Mouse (Mus musculus) embryonic facial prominence, embryonic 15.5 days (tissue): ENCODE results near the gene Cela3b. TPM values are rescaled to one million over a fixed set of nuclear protein-coding genes. Genes with fewer than 3 reads are reported as not detected.

Experiments
- ATAC-seq: fragments of 200-750 bp; cut with Nextera tagmentation; 2 replicates; pipeline ENCODE4 v1.8.0; 2017; ENCODE audit warnings: low read depth, moderate TSS enrichment; ENCODE audit not compliant: insufficient number of reproducible peaks, low FRiP score, low TSS enrichment
- H3K27ac ChIP-seq: fragments of 300-500 bp; sonication (generic); replicated peaks from 2 replicates; pipeline ENCODE4 v1.5.1; 2015; ENCODE audit warnings: mild to moderate bottlenecking, inconsistent platforms
- H3K27me3 ChIP-seq: fragments of 300-500 bp; sonication (generic); 2 replicates; pipeline ENCODE4 v1.6.1; 2015; ENCODE audit warnings: inconsistent platforms
- H3K36me3 ChIP-seq: fragments of 300-500 bp; sonication (generic); 2 replicates; pipeline ENCODE4 v1.6.1; 2015; ENCODE audit warnings: mild to moderate bottlenecking, inconsistent platforms
- H3K4me1 ChIP-seq: fragments of 300-500 bp; sonication (generic); 2 replicates; pipeline ENCODE4 v1.6.1; 2015; ENCODE audit warnings: inconsistent platforms
- H3K4me2 ChIP-seq: fragments of 300-500 bp; sonication (generic); replicated peaks from 2 replicates; pipeline ENCODE4 v1.6.1; 2015; ENCODE audit warnings: mild to moderate bottlenecking, inconsistent platforms
- H3K4me3 ChIP-seq: fragments of 300-500 bp; sonication (generic); replicated peaks from 2 replicates; pipeline ENCODE4 v1.5.1; 2015; ENCODE audit warnings: mild to moderate bottlenecking, inconsistent platforms
- H3K9ac ChIP-seq: fragments of 300-500 bp; sonication (generic); 2 replicates; pipeline ENCODE4 v1.6.1; 2015; ENCODE audit warnings: inconsistent platforms
- H3K9me3 ChIP-seq: fragments of 300-500 bp; sonication (generic); replicated peaks from 2 replicates; pipeline ENCODE4 v1.6.1; 2016; ENCODE audit warnings: inconsistent platforms
- WGBS: fragments of 180-500 bp; shearing (Covaris S2); methylation state at CpG from one replicate; pipeline ENCODE4 v1.1.7; 2015; 5-methylcytosine and 5-hydroxymethylcytosine counted together
- polyA plus RNA-seq: library from polyadenylated mRNA; unstranded; fragments of >200 nt; fragmentation: Nextera tagmentation; extraction: Ambion mirVana; gene quantifications from 2 replicates; pipeline ENCODE4 v1.2.1, GENCODE M21; 2015

Cela3b gene
- polyA plus RNA-seq, 1 experiment from 2014 or later: not detected

GRCm38 (mm10) chr4:137409691-137410090, 20.6 kb downstream of the Cela3b start, which contains the start of gene Cela3a:
Gene Cela3a, minus strand, starts transcription at chr4:137409791.
- no peak within 1 kb of the TSS for H3K4me3 ChIP-seq
- ATAC-seq: no peak
- H3K9ac ChIP-seq: no peak within 1 kb of the TSS
- H3K4me2 ChIP-seq: no peak within 1 kb of the TSS
- H3K27ac ChIP-seq: no peak within 1 kb of the TSS
- H3K9me3 ChIP-seq: no peaks in the 10 kb centered on the region
- no peaks in the 10 kb centered on the region for H3K27me3 ChIP-seq
- WGBS: 86% methylated on average over 5 of the region's 5 CpGs
- no peaks in the 10 kb centered on the region for H3K36me3 ChIP-seq
- H3K4me1 ChIP-seq: no peaks in the 10 kb centered on the region

- Histone ChIP-seq H3K27me3 (no peaks in the 10 kb centered on the region), H3K9me3 (no peaks in the 10 kb centered on the region), H3K4me1 (no peaks in the 10 kb centered on the region), H3K9ac (no peak overlapping the region), H3K4me3 (no peak overlapping the region), H3K27ac (no peak overlapping the region), H3K36me3 (no peaks in the 10 kb centered on the region), H3K4me2 (no peak overlapping the region)
- ATAC-seq: no peak
- 94% methylated on average over 3 of the region's 3 CpGs for WGBS
Measured at GRCm38 (mm10) chr4:137405571-137405970, 24.8 kb downstream of the Cela3b start.

- no peak overlapping the region for H3K4me2 ChIP-seq
- H3K9me3 ChIP-seq: no peaks in the 10 kb centered on the region
- H3K27ac ChIP-seq: no peak overlapping the region
- WGBS: 76% methylated on average over 15 of the region's 15 CpGs
- no peaks in the 10 kb centered on the region for H3K27me3 ChIP-seq
- no peak overlapping the region for H3K4me3 ChIP-seq
- H3K36me3 ChIP-seq: no peaks in the 10 kb centered on the region
- ATAC-seq: no peak
- 0 out of 2 replicates have a peak, but pooled peaks cover 3% of the 10 kb centered on the region for H3K4me1 ChIP-seq
- no peak overlapping the region for H3K9ac ChIP-seq
Measured at GRCm38 (mm10) chr4:137396641-137397525, 33.5 kb downstream of the Cela3b start.

- ATAC-seq: no peak
- H3K4me3 ChIP-seq: no peak overlapping the region
- H3K9ac ChIP-seq: no peak overlapping the region
- H3K4me1 ChIP-seq: peaks cover 10% of the 10 kb centered on the region; the same call in 1 of the 2 replicates
- 59% methylated on average over 9 of the region's 9 CpGs for WGBS
- H3K9me3 ChIP-seq: no peaks in the 10 kb centered on the region
- H3K36me3 ChIP-seq: no peaks in the 10 kb centered on the region
- H3K4me2 ChIP-seq: no peak overlapping the region
- no peaks in the 10 kb centered on the region for H3K27me3 ChIP-seq
- H3K27ac ChIP-seq: no peak overlapping the region
Measured at GRCm38 (mm10) chr4:137393378-137394135, 36.8 kb downstream of the Cela3b start.

- H3K36me3 ChIP-seq: no peaks in the 10 kb centered on the region
- ATAC-seq: no peak
- no peak overlapping the region for H3K4me2 ChIP-seq
- no peaks in the 10 kb centered on the region for H3K27me3 ChIP-seq
- H3K27ac ChIP-seq: no peak overlapping the region
- WGBS: 83% methylated on average over 9 of the region's 9 CpGs
- H3K4me3 ChIP-seq: no peak overlapping the region
- H3K9ac ChIP-seq: no peak overlapping the region
- H3K4me1 ChIP-seq: peaks cover 10% of the 10 kb centered on the region; the same call in 1 of the 2 replicates
- H3K9me3 ChIP-seq: no peaks in the 10 kb centered on the region
Measured at GRCm38 (mm10) chr4:137392874-137393273, 37.5 kb downstream of the Cela3b start.

GRCm38 (mm10) chr4:137391287-137391686, 39.1 kb downstream of the Cela3b start:
- no peaks in the 10 kb centered on the region for H3K36me3 ChIP-seq
- no peak overlapping the region for H3K27ac ChIP-seq
- H3K27me3 ChIP-seq: no peaks in the 10 kb centered on the region
- H3K9ac ChIP-seq: no peak overlapping the region
- H3K4me3 ChIP-seq: no peak overlapping the region
- ATAC-seq: no peak
- WGBS: 89% methylated on average over 3 of the region's 3 CpGs
- H3K4me2 ChIP-seq: no peak overlapping the region
- H3K9me3 ChIP-seq: no peaks in the 10 kb centered on the region
- H3K4me1 ChIP-seq: peaks cover 12% of the 10 kb centered on the region; the same call in 1 of the 2 replicates

- Histone ChIP-seq H3K9ac (no peak overlapping the region), H3K4me2 (no peak overlapping the region), H3K27me3 (no peaks in the 10 kb centered on the region), H3K36me3 (no peaks in the 10 kb centered on the region), H3K4me1 (peaks cover 12% of the 10 kb centered on the region; the same call in 1 of the 2 replicates), H3K4me3 (no peak overlapping the region), H3K9me3 (no peaks in the 10 kb centered on the region), H3K27ac (no peak overlapping the region)
- no peak for ATAC-seq
- WGBS: 87% methylated on average over 4 of the region's 4 CpGs
Measured at GRCm38 (mm10) chr4:137390196-137390595, 40.1 kb downstream of the Cela3b start.

GRCm38 (mm10) chr4:137388983-137389382, 41.4 kb downstream of the Cela3b start:
- ATAC-seq: no peak
- 47% methylated on average over 6 of the region's 6 CpGs for WGBS
- Histone ChIP-seq H3K4me1 (peaks cover 12% of the 10 kb centered on the region; the same call in 1 of the 2 replicates), H3K36me3 (no peaks in the 10 kb centered on the region), H3K9ac (peak overlapping the region; percentile 68), H3K27ac (peak overlapping the region; percentile 93), H3K9me3 (no peaks in the 10 kb centered on the region), H3K4me2 (peak overlapping the region; percentile 51), H3K27me3 (no peaks in the 10 kb centered on the region), H3K4me3 (peak overlapping the region; percentile 76)

GRCm38 (mm10) chr4:137388059-137388794, 42.1 kb downstream of the Cela3b start:
- Histone ChIP-seq H3K27ac (peak overlapping the region; percentile 93), H3K27me3 (no peaks in the 10 kb centered on the region), H3K4me1 (peaks cover 12% of the 10 kb centered on the region; the same call in 1 of the 2 replicates), H3K36me3 (no peaks in the 10 kb centered on the region), H3K4me3 (peak overlapping the region; percentile 76), H3K9me3 (no peaks in the 10 kb centered on the region), H3K4me2 (peak overlapping the region; percentile 51), H3K9ac (peak overlapping the region; percentile 68)
- WGBS: 1% methylated on average over 46 of the region's 46 CpGs
- ATAC-seq: peak; percentile 93

- H3K36me3 ChIP-seq: no peaks in the 10 kb centered on the region
- no peaks in the 10 kb centered on the region for H3K9me3 ChIP-seq
- no peaks in the 10 kb centered on the region for H3K27me3 ChIP-seq
- H3K4me1 ChIP-seq: peaks cover 9% of the 10 kb centered on the region; the same call in 1 of the 2 replicates
- peak overlapping the region; percentile 68 for H3K9ac ChIP-seq
- under 1% methylated on average over 20 of the region's 20 CpGs for WGBS
- peak overlapping the region; percentile 76 for H3K4me3 ChIP-seq
- ATAC-seq: no peak; the same call in 1 of the 2 replicates
- peak overlapping the region; percentile 51 for H3K4me2 ChIP-seq
- H3K27ac ChIP-seq: peak overlapping the region; percentile 93
Measured at GRCm38 (mm10) chr4:137387482-137388058, 42.8 kb downstream of the Cela3b start.
